Mouse (Mus musculus): Measurements from ENCODE around the gene Csrp1. TPM values are rescaled to one million over a fixed set of nuclear protein-coding genes. Genes with fewer than 3 reads are reported as not detected.
A peak's percentile ranks its signal among the peaks of the same experiment; 100 is the strongest.

Gene Csrp1
- polyA plus RNA-seq, 1 experiment from 2014 or later = 33.9 TPM

- H3K4me2 ChIP-seq = peak overlapping the region; percentile 93
- H3K4me3 ChIP-seq (replicated peaks) = peak overlapping the region; percentile 60
- ATAC-seq (ENCODE audit: low FRiP score) = peak; percentile 34
- H3K27me3 ChIP-seq = peaks cover 26% of the 10 kb centered on the region
- peak overlapping the region; percentile 68 for H3K27ac ChIP-seq
- H3K9ac ChIP-seq = peak overlapping the region; percentile 79
- no peaks in the 10 kb centered on the region for H3K36me3 ChIP-seq (replicated peaks)
- H3K4me1 ChIP-seq = peaks cover 23% of the 10 kb centered on the region
- WGBS = 33% methylated on average over 30 of the region's 30 CpGs
- no peaks in the 10 kb centered on the region for H3K9me3 ChIP-seq
Measured at GRCm38 (mm10) chr1:135766592-135767306, 46.9 kb downstream of the Csrp1 start.

DNA sequence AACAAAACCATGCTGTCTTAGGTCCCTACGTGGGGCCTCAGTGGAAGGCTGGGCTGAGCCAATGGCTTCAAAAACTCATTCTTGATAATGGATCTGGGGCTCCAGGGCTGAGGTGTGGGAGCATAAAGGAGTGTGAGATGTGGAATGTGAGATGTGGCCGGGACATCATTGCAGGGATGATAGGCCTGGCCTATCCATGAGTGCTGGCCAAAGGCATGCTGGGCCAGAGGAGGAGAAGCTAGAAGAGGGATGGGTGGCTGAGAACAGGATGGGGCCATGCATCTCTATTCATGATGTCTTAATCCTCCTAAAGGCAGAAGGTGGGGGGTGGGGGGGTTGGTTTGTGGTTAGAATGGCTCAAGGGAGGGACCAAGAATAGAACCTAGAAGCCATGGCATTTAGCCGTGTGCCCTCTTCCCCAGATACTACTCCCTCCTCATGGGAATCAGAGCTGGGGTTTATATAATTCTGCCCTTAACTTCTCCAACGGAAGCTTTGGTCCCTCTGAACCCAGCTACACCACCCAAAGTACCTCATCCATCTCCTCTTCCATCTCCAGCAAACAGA, 47.5 kb downstream of the Csrp1 start:
- Histone ChIP-seq H3K36me3 (replicated peaks) (no peaks in the 10 kb centered on the region), H3K4me1 (peaks cover 23% of the 10 kb centered on the region), H3K9me3 (no peaks in the 10 kb centered on the region), H3K4me3 (replicated peaks) (peak overlapping the region; percentile 60; the same call in 1 of the 2 replicates), H3K4me2 (peak overlapping the region; percentile 93), H3K9ac (no peak overlapping the region), H3K27me3 (peaks cover 26% of the 10 kb centered on the region), H3K27ac (no peak overlapping the region)
- 82% methylated on average over 4 of the region's 4 CpGs for WGBS
- ATAC-seq (ENCODE audit: low FRiP score) = no peak

DNA sequence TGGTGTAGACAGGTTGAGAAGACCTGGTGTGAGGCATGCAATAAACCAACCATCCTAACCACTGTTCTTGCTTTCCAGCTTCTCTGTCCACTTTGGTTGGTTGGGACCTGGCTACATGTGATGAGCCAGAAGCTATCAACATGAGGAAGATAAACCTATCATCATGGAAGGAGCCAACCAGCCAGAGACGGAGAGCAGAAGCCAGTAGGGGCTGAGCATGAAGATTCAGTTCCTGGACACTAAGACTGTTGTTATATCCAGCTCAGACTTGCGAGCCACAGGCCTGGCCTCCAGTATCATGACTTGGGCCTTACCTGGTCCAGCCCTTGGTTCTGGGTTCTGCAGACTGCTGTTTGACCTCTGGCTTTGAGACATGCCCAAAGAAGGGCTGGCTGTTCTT, 48.5 kb downstream of the Csrp1 start:
- H3K27me3 ChIP-seq = peaks cover 26% of the 10 kb centered on the region
- peaks cover 23% of the 10 kb centered on the region for H3K4me1 ChIP-seq
- no peaks in the 10 kb centered on the region for H3K9me3 ChIP-seq
- WGBS = 97% methylated on average over 2 of the region's 2 CpGs
- H3K4me3 ChIP-seq (replicated peaks) = no peak overlapping the region
- ATAC-seq (ENCODE audit: low FRiP score) = no peak
- no peak overlapping the region for H3K4me2 ChIP-seq
- H3K9ac ChIP-seq = no peak overlapping the region
- H3K36me3 ChIP-seq (replicated peaks) = no peaks in the 10 kb centered on the region
- no peak overlapping the region for H3K27ac ChIP-seq

DNA sequence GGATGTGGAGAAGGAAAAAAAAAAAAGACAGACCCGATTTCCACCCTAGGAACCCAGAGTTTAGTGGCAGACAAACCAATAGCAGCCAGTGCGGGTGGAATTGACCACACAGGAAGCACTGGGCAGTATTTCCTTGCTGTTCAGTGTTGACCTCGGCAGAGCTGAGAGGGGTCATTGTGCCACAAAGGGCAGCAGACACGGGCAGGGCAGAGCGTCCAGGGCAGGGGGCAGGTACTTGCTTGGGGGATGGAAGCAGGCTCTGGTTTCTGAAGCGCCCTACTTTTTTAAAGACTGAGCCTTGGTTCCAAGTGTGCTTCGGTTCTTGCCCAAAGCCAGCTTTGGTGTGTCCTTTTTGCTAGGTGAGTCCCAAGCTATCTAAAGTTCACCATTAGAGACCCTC, 50.4 kb downstream of the Csrp1 start:
- Histone ChIP-seq H3K4me3 (replicated peaks) (no peak overlapping the region), H3K9ac (no peak overlapping the region), H3K9me3 (no peaks in the 10 kb centered on the region), H3K36me3 (replicated peaks) (no peaks in the 10 kb centered on the region), H3K4me2 (no peak overlapping the region), H3K27me3 (peaks cover 14% of the 10 kb centered on the region), H3K27ac (no peak overlapping the region), H3K4me1 (peaks cover 23% of the 10 kb centered on the region)
- 74% methylated on average over 7 of the region's 7 CpGs for WGBS
- no peak for ATAC-seq (ENCODE audit: low FRiP score)

DNA sequence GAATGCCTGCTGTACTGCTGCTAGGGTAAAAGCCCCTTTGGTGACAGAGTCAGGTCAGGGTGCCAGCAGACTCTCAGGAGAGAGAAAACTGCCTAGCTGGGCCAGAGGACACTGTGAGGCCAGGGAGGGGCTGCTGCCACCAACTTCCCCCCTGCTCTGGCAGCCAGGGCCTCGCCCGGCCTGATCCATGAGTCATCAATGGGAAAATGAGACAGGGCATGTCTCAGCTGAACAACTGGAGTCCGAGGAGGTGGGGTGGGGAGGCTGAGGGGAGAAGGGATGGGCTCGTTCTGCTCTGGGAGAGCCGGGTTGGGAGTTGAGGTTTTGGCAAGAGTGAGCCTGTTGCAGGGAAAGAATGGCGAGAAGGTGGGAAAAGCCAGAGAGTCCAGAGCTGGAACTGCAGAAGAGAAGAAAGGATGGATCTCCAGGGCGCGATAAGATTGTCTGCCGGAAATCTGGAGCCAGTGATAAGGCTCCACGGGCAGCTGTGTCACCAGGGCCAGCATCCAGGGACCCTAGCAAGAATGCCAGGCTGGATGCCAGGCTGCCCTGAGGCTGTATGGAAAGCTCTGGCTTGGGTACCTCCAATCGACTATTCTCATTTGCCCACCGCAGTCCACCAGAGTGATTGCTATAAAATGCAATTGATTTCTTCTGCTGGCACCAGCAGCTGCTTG, 51.2 kb downstream of the Csrp1 start:
- no peak overlapping the region for H3K27ac ChIP-seq
- H3K4me2 ChIP-seq = no peak overlapping the region
- WGBS = 69% methylated on average over 12 of the region's 12 CpGs
- no peak overlapping the region for H3K4me3 ChIP-seq (replicated peaks)
- no peak for ATAC-seq (ENCODE audit: low FRiP score)
- H3K36me3 ChIP-seq (replicated peaks) = no peaks in the 10 kb centered on the region
- H3K9me3 ChIP-seq = no peaks in the 10 kb centered on the region
- peaks cover 16% of the 10 kb centered on the region for H3K4me1 ChIP-seq
- H3K9ac ChIP-seq = no peak overlapping the region
- H3K27me3 ChIP-seq = peaks cover 8% of the 10 kb centered on the region

- 80% methylated on average over 8 of the region's 8 CpGs for WGBS
- H3K4me3 ChIP-seq (replicated peaks) = no peak overlapping the region
- H3K27ac ChIP-seq = no peak overlapping the region
- H3K9ac ChIP-seq = no peak overlapping the region
- H3K9me3 ChIP-seq = no peaks in the 10 kb centered on the region
- H3K27me3 ChIP-seq = peaks cover 7% of the 10 kb centered on the region
- H3K4me2 ChIP-seq = no peak overlapping the region
- H3K4me1 ChIP-seq = peaks cover 13% of the 10 kb centered on the region
- no peak for ATAC-seq (ENCODE audit: low FRiP score)
- H3K36me3 ChIP-seq (replicated peaks) = no peaks in the 10 kb centered on the region
Measured at GRCm38 (mm10) chr1:135771573-135771970, 51.7 kb downstream of the Csrp1 start.

GRCm38 (mm10) chr1:135776596-135776995, 56.7 kb downstream of the Csrp1 start:
- no peak for ATAC-seq (ENCODE audit: low FRiP score)
- H3K36me3 ChIP-seq (replicated peaks) = no peaks in the 10 kb centered on the region
- no peak overlapping the region for H3K4me3 ChIP-seq (replicated peaks)
- H3K27ac ChIP-seq = no peak overlapping the region
- no peak overlapping the region for H3K4me2 ChIP-seq
- no peaks in the 10 kb centered on the region for H3K9me3 ChIP-seq
- peaks cover 4% of the 10 kb centered on the region; the same call in 1 of the 2 replicates for H3K27me3 ChIP-seq
- H3K9ac ChIP-seq = no peak overlapping the region
- peaks cover 9% of the 10 kb centered on the region for H3K4me1 ChIP-seq

GRCm38 (mm10) chr1:135777046-135777445, 57.2 kb downstream of the Csrp1 start:
- Histone ChIP-seq H3K9me3 (no peaks in the 10 kb centered on the region), H3K9ac (no peak overlapping the region), H3K4me3 (replicated peaks) (no peak overlapping the region), H3K27ac (no peak overlapping the region), H3K36me3 (replicated peaks) (no peaks in the 10 kb centered on the region), H3K4me2 (no peak overlapping the region), H3K27me3 (peaks cover 4% of the 10 kb centered on the region; the same call in 1 of the 2 replicates), H3K4me1 (peaks cover 9% of the 10 kb centered on the region)
- ATAC-seq (ENCODE audit: low FRiP score) = no peak
- WGBS = 97% methylated on average over 1 of the region's 1 CpGs

DNA sequence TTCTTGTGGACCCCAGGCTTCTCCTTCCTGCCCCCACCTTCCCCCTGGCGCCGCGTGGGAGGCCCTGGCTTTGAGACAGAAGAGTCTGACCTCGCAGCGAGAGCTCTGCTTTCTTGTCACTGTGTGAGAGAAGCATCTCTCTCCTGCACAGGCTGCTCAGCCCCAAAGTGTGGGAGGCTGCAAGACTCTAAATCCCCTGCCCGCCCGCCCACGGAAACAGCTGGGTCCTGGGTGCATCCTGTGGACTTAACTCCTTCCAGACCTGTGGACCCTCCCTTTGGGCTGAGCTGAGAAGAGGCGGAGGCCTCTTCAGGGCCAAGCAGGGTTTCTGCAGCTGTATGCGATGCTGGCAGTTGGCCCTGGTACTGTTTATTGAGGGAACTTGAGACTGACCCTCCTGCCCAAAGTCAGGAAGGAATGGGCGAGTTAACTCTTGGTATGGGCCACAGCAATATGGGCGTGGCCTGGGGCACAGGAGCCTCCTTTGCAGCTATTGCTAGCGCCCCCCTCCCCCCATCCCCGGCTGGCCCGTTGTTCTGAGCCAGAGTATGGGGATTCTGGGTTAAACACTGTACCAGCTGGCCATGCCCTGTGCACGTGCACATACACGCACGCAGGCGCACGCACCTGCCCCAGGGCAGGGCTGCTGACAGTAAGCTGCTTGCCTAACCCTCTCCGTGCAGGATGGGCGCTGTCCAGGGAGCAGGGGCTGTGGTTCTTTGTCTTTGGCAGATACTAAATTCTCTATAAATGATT, 59.1 kb downstream of the Csrp1 start, which contains the start of gene Tnni1:
Gene Tnni1 (plus strand): TSS at position 655 of the 756 bp plus-strand sequence.
- peaks cover 18% of the 10 kb centered on the region for H3K4me1 ChIP-seq
- no peaks in the 10 kb centered on the region for H3K36me3 ChIP-seq (replicated peaks)
- H3K4me2 ChIP-seq = peak within 1 kb of the TSS; percentile 8; the same call in 1 of the 2 replicates
- peaks cover 4% of the 10 kb centered on the region; the same call in 1 of the 2 replicates for H3K27me3 ChIP-seq
- no peak for ATAC-seq (ENCODE audit: low FRiP score)
- H3K27ac ChIP-seq = 0 out of 2 replicates have a peak within 1 kb of the TSS, but pooled peaks have one; percentile 16
- no peaks in the 10 kb centered on the region for H3K9me3 ChIP-seq
- H3K4me3 ChIP-seq (replicated peaks) = no peak within 1 kb of the TSS
- 41% methylated on average over 22 of the region's 22 CpGs for WGBS
- H3K9ac ChIP-seq = no peak within 1 kb of the TSS

- H3K27ac ChIP-seq = no peak overlapping the region
- H3K9ac ChIP-seq = no peak overlapping the region
- H3K36me3 ChIP-seq (replicated peaks) = no peaks in the 10 kb centered on the region
- H3K4me3 ChIP-seq (replicated peaks) = no peak overlapping the region
- H3K27me3 ChIP-seq = 0 out of 2 replicates have a peak, but pooled peaks cover 4% of the 10 kb centered on the region
- H3K9me3 ChIP-seq = no peaks in the 10 kb centered on the region
- H3K4me2 ChIP-seq = no peak overlapping the region
- no peak for ATAC-seq (ENCODE audit: low FRiP score)
- 65% methylated on average over 4 of the region's 4 CpGs for WGBS
- H3K4me1 ChIP-seq = peaks cover 18% of the 10 kb centered on the region
Measured at GRCm38 (mm10) chr1:135780649-135781048, 60.8 kb downstream of the Csrp1 start.

GRCm38 (mm10) chr1:135781220-135781619, 61.4 kb downstream of the Csrp1 start:
- WGBS = 16% methylated on average over 13 of the region's 13 CpGs
- Histone ChIP-seq H3K9me3 (no peaks in the 10 kb centered on the region), H3K27ac (no peak overlapping the region), H3K4me3 (replicated peaks) (no peak overlapping the region), H3K36me3 (replicated peaks) (no peaks in the 10 kb centered on the region), H3K4me1 (peaks cover 18% of the 10 kb centered on the region), H3K9ac (no peak overlapping the region), H3K27me3 (0 out of 2 replicates have a peak, but pooled peaks cover 4% of the 10 kb centered on the region), H3K4me2 (no peak overlapping the region)
- peak; percentile 70 for ATAC-seq (ENCODE audit: low FRiP score)

DNA sequence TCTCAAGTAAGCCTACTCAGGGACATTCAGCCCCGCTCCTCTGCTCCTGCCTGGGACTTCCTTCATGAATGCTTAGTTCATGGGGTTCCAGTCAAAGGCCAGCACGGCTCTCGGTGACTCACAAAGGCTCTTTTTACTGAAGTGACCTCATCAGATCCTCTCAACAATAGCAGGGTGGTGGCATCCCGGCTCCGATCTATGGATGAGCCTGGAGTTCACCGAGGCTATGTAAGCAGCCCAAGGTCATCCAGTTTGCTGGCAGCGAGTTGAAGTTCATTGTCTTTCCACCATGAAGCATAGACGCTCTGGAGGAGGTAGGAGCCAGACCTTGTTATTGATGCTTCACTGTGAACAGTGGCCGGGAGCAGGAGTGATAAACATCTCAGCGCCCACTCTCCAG, 63.0 kb downstream of the Csrp1 start:
- no peaks in the 10 kb centered on the region for H3K36me3 ChIP-seq (replicated peaks)
- ATAC-seq (ENCODE audit: low FRiP score) = no peak
- 36% methylated on average over 10 of the region's 10 CpGs for WGBS
- no peaks in the 10 kb centered on the region for H3K9me3 ChIP-seq
- H3K4me3 ChIP-seq (replicated peaks) = no peak overlapping the region
- no peak overlapping the region for H3K27ac ChIP-seq
- H3K27me3 ChIP-seq = 0 out of 2 replicates have a peak, but pooled peaks cover 4% of the 10 kb centered on the region
- peaks cover 18% of the 10 kb centered on the region for H3K4me1 ChIP-seq
- H3K4me2 ChIP-seq = no peak overlapping the region
- no peak overlapping the region for H3K9ac ChIP-seq

Measured in forebrain, embryonic 12.5 days (tissue).